Mouse (Mus musculus): Measurements from ENCODE around the gene Mrpl48. TPM values are rescaled to one million over a fixed set of nuclear protein-coding genes. Genes with fewer than 3 reads are reported as not detected.

Mrpl48 gene
- polyA plus RNA-seq (2016; fragmentation: Nextera tagmentation; extraction: Ambion mirVana) = 59.5 and 66.2 TPM in 2 replicates

GRCm38 (mm10) chr7:100608130-100608741, at the start of gene Mrpl48:
Gene Mrpl48, minus strand, starts transcription at chr7:100608301.
- Histone ChIP-seq H3K36me3 (no peaks in the 10 kb centered on the region), H3K4me1 (replicated peaks) (peaks cover 4% of the 10 kb centered on the region), H3K27me3 (no peaks in the 10 kb centered on the region), H3K4me2 (peak within 1 kb of the TSS; percentile 81), H3K9ac (replicated peaks) (peak within 1 kb of the TSS; percentile 96), H3K27ac (peak within 1 kb of the TSS; percentile 99), H3K4me3 (replicated peaks) (peak within 1 kb of the TSS; percentile 98), H3K9me3 (no peaks in the 10 kb centered on the region)
- WGBS = under 1% methylated on average over 43 of the region's 43 CpGs
- ATAC-seq (ENCODE audit: insufficient number of reproducible peaks, insufficient read depth, low FRiP score, low TSS enrichment, low read depth) = peak; percentile 33; the same call in 1 of the 2 replicates

GRCm38 (mm10) chr7:100656739-100657138, 48.6 kb upstream of the Mrpl48 start:
- 24% methylated on average over 5 of the region's 5 CpGs for WGBS
- Histone ChIP-seq H3K4me2 (no peak overlapping the region), H3K9me3 (no peaks in the 10 kb centered on the region), H3K27ac (no peak overlapping the region), H3K4me1 (replicated peaks) (peaks cover 13% of the 10 kb centered on the region; the same call in 1 of the 2 replicates), H3K36me3 (no peaks in the 10 kb centered on the region), H3K9ac (replicated peaks) (no peak overlapping the region), H3K4me3 (replicated peaks) (no peak overlapping the region), H3K27me3 (no peaks in the 10 kb centered on the region)
- ATAC-seq (ENCODE audit: insufficient number of reproducible peaks, insufficient read depth, low FRiP score, low TSS enrichment, low read depth) = no peak

- Histone ChIP-seq H3K9ac (replicated peaks) (no peak overlapping the region), H3K27ac (no peak overlapping the region), H3K4me3 (replicated peaks) (no peak overlapping the region), H3K9me3 (no peaks in the 10 kb centered on the region), H3K4me2 (no peak overlapping the region), H3K36me3 (no peaks in the 10 kb centered on the region), H3K27me3 (no peaks in the 10 kb centered on the region), H3K4me1 (replicated peaks) (peaks cover 13% of the 10 kb centered on the region)
- no peak for ATAC-seq (ENCODE audit: insufficient number of reproducible peaks, insufficient read depth, low FRiP score, low TSS enrichment, low read depth)
- 85% methylated on average over 8 of the region's 8 CpGs for WGBS
Measured at GRCm38 (mm10) chr7:100654441-100654840, 46.3 kb upstream of the Mrpl48 start.

- H3K36me3 ChIP-seq = no peaks in the 10 kb centered on the region
- no peak overlapping the region for H3K4me3 ChIP-seq (replicated peaks)
- H3K27me3 ChIP-seq = no peaks in the 10 kb centered on the region
- 0 out of 2 replicates have a peak, but pooled peaks have one; percentile 54 for ATAC-seq (ENCODE audit: insufficient number of reproducible peaks, insufficient read depth, low FRiP score, low TSS enrichment, low read depth)
- H3K27ac ChIP-seq = no peak overlapping the region
- 0 out of 2 replicates have a peak overlapping the region, but pooled peaks have one; percentile 1 for H3K4me2 ChIP-seq
- no peaks in the 10 kb centered on the region for H3K9me3 ChIP-seq
- no peak overlapping the region for H3K9ac ChIP-seq (replicated peaks)
- peaks cover 13% of the 10 kb centered on the region for H3K4me1 ChIP-seq (replicated peaks)
- 84% methylated on average over 9 of the region's 9 CpGs for WGBS
Measured at GRCm38 (mm10) chr7:100653480-100654266, 45.6 kb upstream of the Mrpl48 start.

GRCm38 (mm10) chr7:100651011-100651410, 42.9 kb upstream of the Mrpl48 start:
- ATAC-seq (ENCODE audit: insufficient number of reproducible peaks, insufficient read depth, low FRiP score, low TSS enrichment, low read depth) = no peak
- Histone ChIP-seq H3K4me2 (no peak overlapping the region), H3K36me3 (no peaks in the 10 kb centered on the region), H3K4me3 (replicated peaks) (no peak overlapping the region), H3K27ac (no peak overlapping the region), H3K27me3 (no peaks in the 10 kb centered on the region), H3K4me1 (replicated peaks) (no peaks in the 10 kb centered on the region; the same call in 1 of the 2 replicates), H3K9ac (replicated peaks) (no peak overlapping the region), H3K9me3 (no peaks in the 10 kb centered on the region)
- 65% methylated on average over 4 of the region's 4 CpGs for WGBS

- 90% methylated on average over 6 of the region's 6 CpGs for WGBS
- Histone ChIP-seq H3K4me3 (replicated peaks) (no peak overlapping the region), H3K9ac (replicated peaks) (no peak overlapping the region), H3K9me3 (no peaks in the 10 kb centered on the region), H3K27ac (no peak overlapping the region), H3K4me2 (no peak overlapping the region), H3K27me3 (no peaks in the 10 kb centered on the region), H3K4me1 (replicated peaks) (no peaks in the 10 kb centered on the region; the same call in 1 of the 2 replicates), H3K36me3 (no peaks in the 10 kb centered on the region)
- no peak for ATAC-seq (ENCODE audit: insufficient number of reproducible peaks, insufficient read depth, low FRiP score, low TSS enrichment, low read depth)
Measured at GRCm38 (mm10) chr7:100650421-100650820, 42.3 kb upstream of the Mrpl48 start.

- H3K36me3 ChIP-seq = no peaks in the 10 kb centered on the region
- no peak for ATAC-seq (ENCODE audit: insufficient number of reproducible peaks, insufficient read depth, low FRiP score, low TSS enrichment, low read depth)
- no peak overlapping the region for H3K4me2 ChIP-seq
- H3K9ac ChIP-seq (replicated peaks) = no peak overlapping the region
- H3K4me3 ChIP-seq (replicated peaks) = no peak overlapping the region
- 66% methylated on average over 8 of the region's 8 CpGs for WGBS
- no peaks in the 10 kb centered on the region for H3K9me3 ChIP-seq
- H3K27me3 ChIP-seq = no peaks in the 10 kb centered on the region
- H3K27ac ChIP-seq = peak overlapping the region; percentile 53; the same call in 1 of the 2 replicates
- H3K4me1 ChIP-seq (replicated peaks) = no peaks in the 10 kb centered on the region; the same call in 1 of the 2 replicates
Measured at GRCm38 (mm10) chr7:100649826-100650225, 41.7 kb upstream of the Mrpl48 start.

- ATAC-seq (ENCODE audit: insufficient number of reproducible peaks, insufficient read depth, low FRiP score, low TSS enrichment, low read depth) = no peak
- no peaks in the 10 kb centered on the region for H3K36me3 ChIP-seq
- H3K9me3 ChIP-seq = no peaks in the 10 kb centered on the region
- H3K9ac ChIP-seq (replicated peaks) = no peak overlapping the region
- WGBS = 84% methylated on average over 4 of the region's 4 CpGs
- no peak overlapping the region for H3K4me3 ChIP-seq (replicated peaks)
- H3K27ac ChIP-seq = peak overlapping the region; percentile 53; the same call in 1 of the 2 replicates
- no peaks in the 10 kb centered on the region; the same call in 1 of the 2 replicates for H3K4me1 ChIP-seq (replicated peaks)
- H3K4me2 ChIP-seq = no peak overlapping the region
- no peaks in the 10 kb centered on the region for H3K27me3 ChIP-seq
Measured at GRCm38 (mm10) chr7:100649095-100649494, 41.0 kb upstream of the Mrpl48 start.

GRCm38 (mm10) chr7:100645147-100645546, 37.0 kb upstream of the Mrpl48 start:
- 0 out of 2 replicates have a peak, but pooled peaks cover 8% of the 10 kb centered on the region for H3K36me3 ChIP-seq
- WGBS = 45% methylated on average over 3 of the region's 3 CpGs
- no peak overlapping the region for H3K9ac ChIP-seq (replicated peaks)
- H3K4me3 ChIP-seq (replicated peaks) = no peak overlapping the region
- H3K9me3 ChIP-seq = no peaks in the 10 kb centered on the region
- H3K4me1 ChIP-seq (replicated peaks) = no peaks in the 10 kb centered on the region; the same call in 1 of the 2 replicates
- no peak overlapping the region for H3K27ac ChIP-seq
- no peaks in the 10 kb centered on the region for H3K27me3 ChIP-seq
- no peak overlapping the region for H3K4me2 ChIP-seq
- ATAC-seq (ENCODE audit: insufficient number of reproducible peaks, insufficient read depth, low FRiP score, low TSS enrichment, low read depth) = peak; percentile 72; the same call in 1 of the 2 replicates

- peaks cover 21% of the 10 kb centered on the region for H3K36me3 ChIP-seq
- H3K4me1 ChIP-seq (replicated peaks) = no peaks in the 10 kb centered on the region
- 95% methylated on average over 4 of the region's 4 CpGs for WGBS
- no peak for ATAC-seq (ENCODE audit: insufficient number of reproducible peaks, insufficient read depth, low FRiP score, low TSS enrichment, low read depth)
- no peak overlapping the region for H3K4me2 ChIP-seq
- no peak overlapping the region for H3K4me3 ChIP-seq (replicated peaks)
- no peaks in the 10 kb centered on the region for H3K27me3 ChIP-seq
- H3K9ac ChIP-seq (replicated peaks) = no peak overlapping the region
- no peak overlapping the region for H3K27ac ChIP-seq
- H3K9me3 ChIP-seq = no peaks in the 10 kb centered on the region
Measured at GRCm38 (mm10) chr7:100642413-100642812, 34.3 kb upstream of the Mrpl48 start.

- H3K9ac ChIP-seq (replicated peaks) = no peak overlapping the region
- 22% methylated on average over 1 of the region's 1 CpGs for WGBS
- no peak overlapping the region for H3K4me2 ChIP-seq
- H3K4me1 ChIP-seq (replicated peaks) = no peaks in the 10 kb centered on the region
- no peak overlapping the region for H3K4me3 ChIP-seq (replicated peaks)
- peaks cover 36% of the 10 kb centered on the region for H3K36me3 ChIP-seq
- no peaks in the 10 kb centered on the region for H3K9me3 ChIP-seq
- no peak overlapping the region for H3K27ac ChIP-seq
- no peak for ATAC-seq (ENCODE audit: insufficient number of reproducible peaks, insufficient read depth, low FRiP score, low TSS enrichment, low read depth)
- H3K27me3 ChIP-seq = no peaks in the 10 kb centered on the region
Measured at GRCm38 (mm10) chr7:100637657-100638056, 29.6 kb upstream of the Mrpl48 start.

Data from limb, embryonic 12.5 days (tissue).